Mouse (Mus musculus) stomach, embryonic 16.5 days (tissue): ENCODE measurements around the gene Sult6b2. TPM values are rescaled to one million over a fixed set of nuclear protein-coding genes. Genes with fewer than 3 reads are reported as not detected.

ENCODE experiments used
- ATAC-seq: fragments of 200-750 bp; cut with Nextera tagmentation; 2 replicates; pipeline ENCODE4 v1.8.0; 2017; ENCODE audit warnings: moderate number of reproducible peaks, moderate TSS enrichment; ENCODE audit not compliant: insufficient read depth, low FRiP score
- H3K27ac ChIP-seq: fragments of 300-500 bp; sonication (generic); 2 replicates; pipeline ENCODE4 v1.5.1; 2014; ENCODE audit warnings: low read length
- H3K27me3 ChIP-seq: fragments of 300-500 bp; sonication (generic); 2 replicates; pipeline ENCODE4 v1.6.1; 2014; ENCODE audit warnings: low read length, control low read depth, mixed read lengths; ENCODE audit not compliant: control insufficient read depth, insufficient read depth
- H3K36me3 ChIP-seq: fragments of 300-500 bp; sonication (generic); 2 replicates; pipeline ENCODE4 v1.6.1; 2014; ENCODE audit warnings: low read length; ENCODE audit not compliant: control insufficient read depth, insufficient read depth
- H3K4me1 ChIP-seq: fragments of 300-500 bp; sonication (generic); 2 replicates; pipeline ENCODE4 v1.6.1; 2014; ENCODE audit warnings: low read length, control low read depth, mixed read lengths; ENCODE audit not compliant: control insufficient read depth, insufficient read depth
- H3K4me2 ChIP-seq: fragments of 300-500 bp; sonication (generic); 2 replicates; pipeline ENCODE4 v1.6.1; 2014; ENCODE audit warnings: low read depth, low read length, mixed read lengths
- H3K4me3 ChIP-seq: fragments of 300-500 bp; sonication (generic); replicated peaks from 2 replicates; pipeline ENCODE4 v1.5.1; 2014; ENCODE audit warnings: mild to moderate bottlenecking, low read length
- H3K9ac ChIP-seq: fragments of 300-500 bp; sonication (generic); 2 replicates; pipeline ENCODE4 v1.6.1; 2014; ENCODE audit warnings: low read length
- H3K9me3 ChIP-seq: fragments of 300-500 bp; sonication (generic); replicated peaks from 2 replicates; pipeline ENCODE4 v1.6.1; 2016; ENCODE audit warnings: low read length, control low read depth; ENCODE audit not compliant: control insufficient read depth
- WGBS: fragments of 180-500 bp; shearing (Covaris S2); extraction: QIAGEN DNeasy Blood & Tissue Kit; methylation state at CpG from one replicate; pipeline ENCODE4 v1.1.7; 2014; 5-methylcytosine and 5-hydroxymethylcytosine counted together
- polyA plus RNA-seq: library from polyadenylated mRNA; unstranded; fragments of >200 nt; fragmentation: Nextera tagmentation; extraction: Ambion mirVana; gene quantifications from 2 replicates; pipeline ENCODE4 v1.2.1, GENCODE M21; 2015

Gene Sult6b2
- polyA plus RNA-seq, 1 experiment from 2014 or later: 3.1 TPM

- Histone ChIP-seq H3K27ac (no peak overlapping the region), H3K9ac (no peak overlapping the region), H3K9me3 (no peaks in the 10 kb centered on the region), H3K27me3 (no peaks in the 10 kb centered on the region), H3K36me3 (no peaks in the 10 kb centered on the region), H3K4me1 (no peaks in the 10 kb centered on the region), H3K4me2 (no peak overlapping the region), H3K4me3 (no peak overlapping the region)
- ATAC-seq: no peak
- WGBS: 67% methylated on average over 9 of the region's 9 CpGs
Observed at GRCm38 (mm10) chr6:142837326-142837725, 33.0 kb upstream of the Sult6b2 start.

DNA sequence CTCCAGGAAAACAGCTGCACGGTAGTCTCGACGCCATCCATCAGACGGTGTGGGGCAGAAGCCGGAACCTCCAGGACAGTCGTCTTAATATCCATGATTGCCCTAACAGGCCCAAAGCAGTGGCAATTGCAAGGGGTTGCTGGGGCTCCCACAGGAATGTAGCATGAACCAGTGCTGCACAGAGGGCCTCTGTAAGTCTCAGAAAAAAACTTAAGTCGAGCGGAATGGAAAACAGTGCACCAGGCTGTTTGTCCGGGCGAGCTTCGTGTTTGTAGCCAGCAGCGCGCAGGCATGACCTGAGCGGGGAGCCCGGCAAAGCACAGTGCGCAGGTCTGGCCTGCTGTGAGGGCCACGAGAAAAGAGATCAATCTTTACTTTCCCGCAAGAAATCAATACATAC is 31.4 kb upstream of the Sult6b2 start:
- WGBS: 49% methylated on average over 18 of the region's 18 CpGs
- H3K9ac ChIP-seq: no peak overlapping the region
- no peak for ATAC-seq
- H3K27me3 ChIP-seq: no peaks in the 10 kb centered on the region
- no peaks in the 10 kb centered on the region for H3K4me1 ChIP-seq
- no peak overlapping the region for H3K27ac ChIP-seq
- no peaks in the 10 kb centered on the region for H3K36me3 ChIP-seq
- H3K4me2 ChIP-seq: no peak overlapping the region
- H3K4me3 ChIP-seq: no peak overlapping the region
- no peaks in the 10 kb centered on the region for H3K9me3 ChIP-seq

GRCm38 (mm10) chr6:142834911-142835310 is 30.6 kb upstream of the Sult6b2 start:
- Histone ChIP-seq H3K4me3 (no peak overlapping the region), H3K27me3 (no peaks in the 10 kb centered on the region), H3K36me3 (no peaks in the 10 kb centered on the region), H3K4me1 (no peaks in the 10 kb centered on the region), H3K9me3 (no peaks in the 10 kb centered on the region), H3K4me2 (no peak overlapping the region), H3K9ac (no peak overlapping the region), H3K27ac (no peak overlapping the region)
- no peak for ATAC-seq
- 57% methylated on average over 4 of the region's 4 CpGs for WGBS

DNA sequence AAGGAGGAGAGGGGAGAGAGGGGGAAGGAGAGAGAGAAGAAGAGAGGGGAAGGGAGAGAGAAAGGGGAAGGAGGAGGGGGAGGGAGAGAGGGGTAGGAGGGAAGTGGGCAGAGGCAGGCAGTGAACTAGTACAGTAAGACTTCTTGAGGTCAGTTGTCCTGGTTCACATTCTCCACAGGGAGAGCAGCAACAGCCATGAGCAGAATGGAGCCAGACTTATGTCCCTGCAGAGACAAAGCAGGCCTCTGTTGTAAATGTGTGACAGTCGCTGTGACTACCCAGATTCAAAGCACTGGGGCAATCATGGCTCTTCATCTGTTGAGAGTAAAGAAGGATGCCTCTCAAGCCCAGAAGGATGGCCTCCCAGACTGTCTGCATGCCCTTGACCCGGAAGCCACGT is 27.4 kb upstream of the Sult6b2 start:
- WGBS: 73% methylated on average over 3 of the region's 3 CpGs
- no peaks in the 10 kb centered on the region for H3K36me3 ChIP-seq
- H3K27me3 ChIP-seq: no peaks in the 10 kb centered on the region
- H3K4me3 ChIP-seq: no peak overlapping the region
- ATAC-seq: no peak
- H3K4me1 ChIP-seq: no peaks in the 10 kb centered on the region
- no peaks in the 10 kb centered on the region for H3K9me3 ChIP-seq
- H3K27ac ChIP-seq: no peak overlapping the region
- no peak overlapping the region for H3K9ac ChIP-seq
- no peak overlapping the region for H3K4me2 ChIP-seq

GRCm38 (mm10) chr6:142831243-142831642 is 26.9 kb upstream of the Sult6b2 start:
- 21% methylated on average over 8 of the region's 8 CpGs for WGBS
- no peaks in the 10 kb centered on the region for H3K9me3 ChIP-seq
- no peaks in the 10 kb centered on the region for H3K4me1 ChIP-seq
- H3K36me3 ChIP-seq: no peaks in the 10 kb centered on the region
- no peak overlapping the region for H3K27ac ChIP-seq
- H3K4me3 ChIP-seq: no peak overlapping the region
- no peak overlapping the region for H3K9ac ChIP-seq
- H3K4me2 ChIP-seq: no peak overlapping the region
- no peaks in the 10 kb centered on the region for H3K27me3 ChIP-seq
- ATAC-seq: no peak

DNA sequence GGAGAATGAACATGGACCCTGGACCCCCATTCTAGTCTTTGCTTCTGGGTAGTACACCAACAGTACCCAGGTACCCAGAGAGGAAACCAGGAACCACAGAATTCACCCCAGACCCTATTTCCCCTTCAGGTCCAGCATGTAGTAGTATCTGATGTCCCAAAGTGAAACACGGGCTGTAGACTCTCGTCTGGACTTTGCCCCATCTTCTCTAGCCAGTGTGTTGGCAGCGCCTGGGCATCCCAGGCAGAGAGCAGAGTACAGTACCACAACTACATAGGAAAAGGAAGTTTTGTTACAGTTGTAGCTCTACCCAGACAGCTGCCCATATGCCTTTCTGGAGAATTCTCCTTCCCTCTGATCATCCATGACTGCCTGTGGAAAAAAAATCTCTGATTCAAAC is 25.9 kb upstream of the Sult6b2 start:
- WGBS: 87% methylated on average over 3 of the region's 3 CpGs
- no peaks in the 10 kb centered on the region for H3K9me3 ChIP-seq
- H3K27me3 ChIP-seq: no peaks in the 10 kb centered on the region
- no peaks in the 10 kb centered on the region for H3K36me3 ChIP-seq
- ATAC-seq: no peak
- no peak overlapping the region for H3K4me2 ChIP-seq
- H3K4me3 ChIP-seq: no peak overlapping the region
- H3K4me1 ChIP-seq: no peaks in the 10 kb centered on the region
- no peak overlapping the region for H3K9ac ChIP-seq
- H3K27ac ChIP-seq: no peak overlapping the region

DNA sequence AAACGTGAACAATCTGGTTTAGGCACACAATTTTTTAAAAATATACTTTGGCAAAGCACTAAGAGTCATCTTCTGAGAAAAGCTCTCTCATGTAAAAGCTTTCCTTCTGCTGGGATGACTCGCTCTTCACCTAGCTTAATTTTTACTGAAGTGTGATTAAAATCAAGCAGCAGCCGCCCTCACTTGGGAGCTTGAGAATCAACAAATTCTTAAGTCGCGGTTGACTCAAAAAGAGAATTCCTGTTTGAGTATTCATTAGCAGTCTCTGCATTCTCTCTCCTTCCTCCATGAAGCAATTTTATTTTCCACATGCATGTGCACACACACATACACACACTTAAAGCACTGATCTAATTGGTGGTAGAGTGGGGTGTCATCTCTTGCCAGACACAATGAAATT is 21.1 kb upstream of the Sult6b2 start:
- no peaks in the 10 kb centered on the region for H3K27me3 ChIP-seq
- H3K36me3 ChIP-seq: no peaks in the 10 kb centered on the region
- H3K9me3 ChIP-seq: no peaks in the 10 kb centered on the region
- H3K4me3 ChIP-seq: no peak overlapping the region
- no peak for ATAC-seq
- H3K4me2 ChIP-seq: no peak overlapping the region
- H3K4me1 ChIP-seq: no peaks in the 10 kb centered on the region
- H3K9ac ChIP-seq: no peak overlapping the region
- 78% methylated on average over 5 of the region's 5 CpGs for WGBS
- H3K27ac ChIP-seq: no peak overlapping the region

DNA sequence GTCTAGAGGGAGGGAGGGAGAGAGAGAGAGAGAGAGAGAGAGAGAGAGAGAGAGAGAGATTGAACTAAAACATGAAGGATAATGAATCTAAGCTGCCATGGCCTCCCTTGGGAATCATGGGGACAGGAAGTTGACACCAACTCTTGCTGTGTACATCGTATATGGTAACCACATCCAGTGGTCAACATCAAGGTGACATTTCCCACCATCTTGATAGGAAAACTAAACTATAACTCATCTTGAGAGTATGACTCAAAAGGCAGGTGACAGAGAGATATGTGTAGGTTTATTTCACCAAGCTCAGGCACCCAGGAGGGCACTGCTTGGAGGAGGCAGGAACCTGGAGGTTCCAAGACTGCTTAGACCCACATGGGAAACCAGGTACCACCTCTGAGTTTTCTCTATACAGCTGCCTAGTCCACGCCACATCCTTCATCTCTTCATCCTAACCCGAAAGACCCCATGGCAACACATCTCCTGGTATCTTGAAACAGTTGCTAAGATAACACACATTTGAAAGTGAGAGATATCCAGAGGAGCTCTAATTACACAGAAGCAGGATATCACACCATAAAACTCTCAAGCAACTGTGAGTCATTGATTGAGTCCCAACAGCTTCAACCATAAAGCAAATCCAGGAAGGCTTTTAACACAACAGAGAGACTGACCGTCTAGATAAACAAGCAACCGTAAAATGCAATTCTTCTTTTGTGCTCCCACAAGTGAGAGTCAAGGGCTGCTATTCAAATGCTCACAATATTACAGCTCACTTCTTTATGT is 18.9 kb upstream of the Sult6b2 start:
- Histone ChIP-seq H3K27ac (no peak overlapping the region), H3K27me3 (no peaks in the 10 kb centered on the region), H3K36me3 (no peaks in the 10 kb centered on the region), H3K4me2 (no peak overlapping the region), H3K4me1 (no peaks in the 10 kb centered on the region), H3K4me3 (no peak overlapping the region), H3K9ac (no peak overlapping the region), H3K9me3 (no peaks in the 10 kb centered on the region)
- ATAC-seq: no peak
- WGBS: 61% methylated on average over 5 of the region's 5 CpGs

GRCm38 (mm10) chr6:142818306-142818705 is 14.0 kb upstream of the Sult6b2 start:
- H3K9me3 ChIP-seq: no peaks in the 10 kb centered on the region
- no peak overlapping the region for H3K9ac ChIP-seq
- H3K4me1 ChIP-seq: no peaks in the 10 kb centered on the region
- H3K4me3 ChIP-seq: no peak overlapping the region
- no peaks in the 10 kb centered on the region for H3K36me3 ChIP-seq
- no peak overlapping the region for H3K27ac ChIP-seq
- no peaks in the 10 kb centered on the region for H3K27me3 ChIP-seq
- H3K4me2 ChIP-seq: no peak overlapping the region
- WGBS: 94% methylated on average over 10 of the region's 10 CpGs
- no peak for ATAC-seq
